Mouse (Mus musculus) cerebellum, adult 2 months (tissue): ENCODE measurements around the gene Gm47996.

ENCODE experiments used
- CTCF ChIP-seq: fragments of 200-500 bp; IDR thresholded peaks from 2 replicates; pipeline ENCODE4 v1.5.1; 2011; ENCODE audit warnings: low read depth, mild to moderate bottlenecking, control low read depth, low read length, moderate library complexity, borderline replicate concordance; ENCODE audit not compliant: insufficient read depth
- POLR2A ChIP-seq: fragments of 200-500 bp; IDR thresholded peaks from 2 replicates; pipeline ENCODE4 v1.6.1; 2011; ENCODE audit warnings: low read length, control low read depth, borderline replicate concordance; ENCODE audit not compliant: insufficient read depth

DNA sequence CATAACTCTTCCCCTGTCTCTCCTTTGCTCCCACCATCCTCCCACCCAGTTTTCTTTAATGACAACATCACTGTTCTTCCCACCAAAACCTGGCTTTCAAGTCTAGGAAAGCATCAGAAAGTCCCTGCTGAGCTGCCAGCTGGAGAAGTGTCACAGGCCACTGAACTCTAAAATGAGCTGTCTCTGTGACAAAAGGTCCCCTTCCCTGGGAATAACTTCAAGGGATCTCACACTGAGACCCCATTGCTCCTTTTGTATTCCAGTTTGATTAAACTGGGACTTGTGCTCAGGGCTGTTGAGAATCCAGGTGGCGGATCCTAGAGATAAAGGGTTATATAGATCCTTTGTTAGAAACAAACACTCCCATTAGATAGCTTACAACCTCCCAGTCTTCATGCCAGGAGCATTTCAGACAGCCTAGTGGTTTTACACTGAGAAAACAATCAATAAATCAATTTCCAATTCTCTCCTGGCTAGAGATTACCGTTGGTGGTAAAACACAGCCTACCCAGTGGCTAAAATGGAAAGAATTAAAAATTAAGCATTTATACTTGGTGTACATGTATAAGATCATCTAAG lies 31.3 kb upstream of the Gm47996 start:
- TF ChIP-seq CTCF, result no peak
- no peak for TF ChIP-seq POLR2A
